Mouse (Mus musculus) cerebellum, adult 9-11 months (tissue): ENCODE measurements around the gene Surf2.

Experiments
- DNase-seq: peaks from one replicate; pipeline ENCODE4 v3.0.0; 2022

The Surf2 gene

DNA sequence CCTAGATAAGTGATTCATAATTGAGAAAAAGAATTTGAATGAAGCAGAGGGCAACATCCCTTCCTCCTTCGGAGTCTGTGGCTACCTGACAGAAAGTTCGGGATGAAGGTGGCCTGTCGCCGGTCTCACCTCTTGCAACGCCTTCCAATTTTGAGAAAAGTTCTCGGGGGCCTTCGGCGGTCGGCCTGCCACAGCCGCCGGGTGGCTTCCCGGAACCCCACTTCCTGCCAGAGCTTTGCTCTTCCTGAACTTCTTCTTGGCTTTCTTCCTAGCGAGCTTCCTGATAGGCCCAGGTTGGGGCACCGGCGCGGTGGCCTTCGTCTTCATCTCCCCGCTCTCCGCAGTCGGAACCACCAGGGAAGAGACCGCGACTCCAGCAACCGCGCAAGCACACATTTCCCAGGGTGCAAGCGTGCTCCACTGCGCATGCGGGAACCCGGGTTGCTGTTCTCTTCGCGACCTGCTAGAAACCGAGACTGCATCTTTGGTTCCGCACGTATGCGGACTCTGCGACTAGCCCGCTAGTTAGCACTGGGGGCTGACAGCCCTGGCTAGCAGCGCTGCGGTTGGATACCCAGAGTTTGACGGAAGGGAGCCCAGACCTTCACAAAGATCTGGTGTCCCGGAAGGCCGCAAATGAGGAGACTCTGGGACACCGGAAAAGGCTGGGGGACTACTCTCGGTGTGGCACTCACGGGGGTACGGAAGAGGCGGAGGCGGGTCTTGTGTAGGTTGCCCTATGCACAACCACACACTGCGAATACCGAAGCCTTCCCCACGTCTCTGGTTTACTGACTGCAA, 48.0 kb downstream of the Surf2 start, which contains the start of gene Rexo4:
Rexo4 (minus strand) TSS at position 464 of the 801 bp plus-strand sequence.
- peak; percentile 95 for DNase-seq

DNA sequence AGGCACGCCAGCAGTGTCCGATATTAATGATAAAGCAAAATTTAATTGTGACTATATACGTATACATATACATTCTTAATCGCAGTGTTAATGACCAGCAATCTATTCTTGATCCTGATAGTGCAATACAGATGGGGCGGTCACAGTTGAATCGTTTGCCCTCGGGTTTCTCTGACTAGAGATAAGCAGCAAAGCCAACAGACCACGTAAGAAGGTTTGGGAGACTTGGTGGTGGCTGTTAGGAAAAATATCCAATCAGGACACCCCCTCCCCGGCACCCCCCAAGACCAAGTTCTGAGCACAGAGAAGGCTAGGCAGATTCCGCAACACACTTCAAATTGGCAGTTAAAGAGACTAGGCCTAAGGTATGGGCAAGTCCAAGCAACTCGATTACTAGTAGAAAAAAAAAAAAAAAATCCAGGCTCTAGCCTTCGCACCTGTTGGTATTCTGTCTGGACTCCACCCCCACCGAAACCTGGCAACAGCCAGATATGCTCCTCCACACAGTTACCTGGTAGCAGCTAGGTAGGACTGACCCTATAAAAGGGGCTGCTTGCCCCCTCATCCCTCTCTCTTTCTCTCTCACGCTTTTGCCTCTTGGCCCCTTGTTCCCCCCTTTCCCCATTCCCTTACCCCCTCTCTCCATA, 48.7 kb downstream of the Surf2 start:
- DNase-seq: no peak

DNA sequence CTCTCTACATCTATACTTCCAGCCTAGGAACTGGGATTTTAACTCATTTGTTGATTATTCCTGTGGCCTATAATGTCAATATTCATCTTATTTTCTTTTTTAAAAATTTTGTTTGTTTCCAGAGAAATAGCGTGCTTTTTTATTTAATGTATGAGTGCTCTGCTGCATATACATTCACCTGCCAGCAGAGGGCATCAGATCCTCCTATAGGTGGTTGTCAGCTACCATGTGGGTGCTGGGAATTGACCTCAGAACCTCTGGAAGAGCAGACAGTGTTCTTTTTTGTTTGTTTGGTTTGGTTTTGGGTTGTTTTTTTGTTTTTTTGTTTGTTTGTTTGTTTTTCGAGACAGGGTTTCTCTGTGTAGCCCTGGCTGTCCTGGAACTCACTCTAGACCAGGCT, 51.1 kb downstream of the Surf2 start:
- DNase-seq: no peak
